Mouse (Mus musculus): ENCODE data around the gene Itpkb. TPM values are rescaled to one million over a fixed set of nuclear protein-coding genes. Genes with fewer than 3 reads are reported as not detected.
A peak's percentile ranks its signal among the peaks of the same experiment; 100 is the strongest.

Gene Itpkb
- polyA plus RNA-seq, 1 experiment from 2014 or later, result 1.4 TPM

DNA sequence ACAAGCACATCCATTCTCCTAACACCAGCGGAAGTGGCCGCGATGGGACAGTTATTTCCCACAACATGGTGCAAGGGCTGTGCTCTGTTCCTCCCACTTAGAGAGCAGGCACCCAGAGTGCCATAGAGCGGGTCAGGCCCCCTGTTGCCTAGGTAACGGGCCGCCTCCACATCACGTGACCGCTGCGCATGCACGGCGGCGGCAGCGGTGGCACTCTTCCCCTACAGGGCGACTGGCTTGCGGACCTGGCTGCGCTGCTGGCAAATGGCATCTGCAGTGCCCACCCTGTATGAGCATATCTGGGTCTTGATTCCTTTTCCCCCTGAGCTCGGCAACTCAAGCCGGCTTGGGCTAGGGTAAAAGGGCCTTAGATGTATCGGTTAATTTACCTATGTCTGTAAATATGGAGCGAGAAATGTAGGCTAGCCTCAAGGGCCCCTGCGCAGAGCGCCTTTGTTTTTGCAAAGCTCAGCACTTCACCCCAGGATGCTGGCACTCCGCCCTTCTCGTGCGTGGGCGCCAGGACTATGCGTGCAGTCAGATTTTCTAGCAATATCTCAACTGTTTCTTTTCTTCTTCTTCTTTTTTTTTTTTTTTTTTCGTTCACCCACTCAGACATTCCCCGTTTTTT, 35.0 kb downstream of the Itpkb start:
- DNase-seq, result peak; percentile 94
- H3K9ac ChIP-seq (replicated peaks), result no peak overlapping the region; the same call in 1 of the 2 replicates
- TF ChIP-seq CTCF (IDR thresholded peaks at IDR 0.05; ENCODE audit: low read depth), result peak; percentile 30; the same call in 1 of the 2 replicates
- TF ChIP-seq EP300 (IDR thresholded peaks at IDR 0.05; ENCODE audit: low read depth), result no peak
- peaks cover 36% of the 10 kb centered on the region for H3K4me1 ChIP-seq (ENCODE audit: insufficient read depth)
- H3K27ac ChIP-seq (ENCODE audit: low read depth), result peak overlapping the region; percentile 46
- H3K9me3 ChIP-seq (ENCODE audit: low read length), result no peaks in the 10 kb centered on the region
- 3% methylated on average over 29 of the region's 29 CpGs for WGBS (ENCODE audit: insufficient replicate concordance)
- ATAC-seq, result peak; percentile 95
- peak overlapping the region; percentile 29 for H3K4me3 ChIP-seq (ENCODE audit: low read depth, low read length)
- no peaks in the 10 kb centered on the region for H3K36me3 ChIP-seq (replicated peaks; ENCODE audit: insufficient read depth, low read length)
- no peaks in the 10 kb centered on the region for H3K27me3 ChIP-seq (ENCODE audit: insufficient read depth, low read length)
- peak overlapping the region; percentile 81 for H3K4me2 ChIP-seq (ENCODE audit: low read depth, low read length)

DNA sequence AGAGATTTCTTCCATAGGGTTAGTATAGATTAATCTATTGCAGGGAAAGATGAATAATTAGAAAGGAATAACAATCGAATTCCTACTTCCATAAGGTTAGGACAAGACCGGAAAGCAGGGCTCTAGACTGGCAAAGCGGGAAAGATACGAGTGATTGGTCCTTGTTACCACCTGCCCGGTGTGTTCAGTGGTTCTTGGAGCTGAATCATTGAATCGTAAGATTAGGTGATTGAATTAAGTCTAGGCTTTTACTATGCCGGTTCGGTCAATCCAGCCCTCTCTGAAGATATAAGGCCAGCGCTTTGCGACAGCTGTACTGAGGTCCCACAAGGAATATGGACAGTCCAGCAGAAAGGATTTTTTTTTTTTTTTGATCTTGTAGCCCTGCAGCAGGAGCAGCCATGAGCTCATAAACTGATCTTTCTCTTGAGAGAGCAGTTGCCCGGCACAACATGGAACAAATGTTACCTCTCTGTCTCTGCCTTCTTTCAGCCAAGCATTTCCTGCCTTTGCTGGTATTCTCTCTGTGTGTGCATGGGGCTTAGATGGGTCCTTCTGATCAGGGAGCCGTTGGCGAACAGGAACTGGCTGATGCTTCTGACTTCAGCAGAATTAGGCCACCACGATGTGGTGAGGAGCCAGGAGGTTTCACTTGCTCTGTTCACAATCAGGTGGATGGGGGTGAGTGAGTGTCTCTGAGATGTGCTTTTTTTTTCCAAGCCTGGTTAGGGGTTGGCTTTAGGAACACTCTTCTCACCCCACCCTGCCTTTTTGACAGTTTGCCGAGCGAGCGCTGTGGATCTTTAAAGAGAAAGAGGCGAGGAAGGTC, 35.9 kb downstream of the Itpkb start:
- TF ChIP-seq CTCF (IDR thresholded peaks at IDR 0.05; ENCODE audit: low read depth) (no peak), EP300 (IDR thresholded peaks at IDR 0.05; ENCODE audit: low read depth) (no peak)
- peak overlapping the region; percentile 8; the same call in 1 of the 2 replicates for H3K4me2 ChIP-seq (ENCODE audit: low read depth, low read length)
- H3K4me3 ChIP-seq (ENCODE audit: low read depth, low read length), result no peak overlapping the region
- H3K27ac ChIP-seq (ENCODE audit: low read depth), result peak overlapping the region; percentile 19; the same call in 1 of the 2 replicates
- H3K9me3 ChIP-seq (ENCODE audit: low read length), result no peaks in the 10 kb centered on the region
- H3K27me3 ChIP-seq (ENCODE audit: insufficient read depth, low read length), result no peaks in the 10 kb centered on the region
- peaks cover 36% of the 10 kb centered on the region for H3K4me1 ChIP-seq (ENCODE audit: insufficient read depth)
- WGBS (ENCODE audit: insufficient replicate concordance), result 58% methylated on average over 18 of the region's 18 CpGs
- no peak overlapping the region for H3K9ac ChIP-seq (replicated peaks)
- no peak for ATAC-seq
- no peaks in the 10 kb centered on the region for H3K36me3 ChIP-seq (replicated peaks; ENCODE audit: insufficient read depth, low read length)
- no peak for DNase-seq

DNA sequence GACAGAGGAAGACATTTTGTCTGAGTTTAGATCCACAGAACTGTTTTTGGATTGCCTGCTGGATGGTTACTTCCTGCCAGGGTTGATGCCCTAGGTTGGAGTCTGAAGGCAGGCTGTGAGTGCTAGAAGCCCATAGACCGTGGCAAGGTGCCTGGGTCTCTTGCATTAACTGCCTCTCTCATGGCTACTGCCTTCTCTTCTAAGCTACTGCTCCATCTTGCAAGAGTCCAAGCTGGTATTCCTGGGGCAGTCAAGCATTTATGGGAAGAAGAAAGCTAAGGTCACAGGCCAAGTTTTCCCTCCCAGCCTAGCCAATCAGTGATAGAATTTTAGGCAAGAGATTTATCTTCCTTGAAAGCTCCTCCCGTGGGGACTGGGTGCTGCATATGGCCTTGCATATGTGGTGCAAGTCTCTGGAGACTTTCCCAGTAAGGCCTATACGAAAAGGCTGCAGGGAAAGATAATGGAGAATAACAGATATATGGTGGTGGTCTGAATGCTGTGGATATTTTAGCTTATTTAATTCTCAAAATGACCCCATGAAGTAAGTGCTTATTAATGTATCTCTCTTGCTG, 36.8 kb downstream of the Itpkb start:
- DNase-seq (no peak), ATAC-seq (no peak)
- TF ChIP-seq CTCF (IDR thresholded peaks at IDR 0.05; ENCODE audit: low read depth) (no peak), EP300 (IDR thresholded peaks at IDR 0.05; ENCODE audit: low read depth) (no peak)
- 50% methylated on average over 3 of the region's 3 CpGs for WGBS (ENCODE audit: insufficient replicate concordance)
- H3K27me3 ChIP-seq (ENCODE audit: insufficient read depth, low read length), result no peaks in the 10 kb centered on the region
- no peak overlapping the region for H3K9ac ChIP-seq (replicated peaks)
- H3K4me3 ChIP-seq (ENCODE audit: low read depth, low read length), result no peak overlapping the region
- no peak overlapping the region for H3K4me2 ChIP-seq (ENCODE audit: low read depth, low read length)
- peak overlapping the region; percentile 19; the same call in 1 of the 2 replicates for H3K27ac ChIP-seq (ENCODE audit: low read depth)
- H3K36me3 ChIP-seq (replicated peaks; ENCODE audit: insufficient read depth, low read length), result no peaks in the 10 kb centered on the region
- peaks cover 39% of the 10 kb centered on the region for H3K4me1 ChIP-seq (ENCODE audit: insufficient read depth)
- H3K9me3 ChIP-seq (ENCODE audit: low read length), result no peaks in the 10 kb centered on the region

DNA sequence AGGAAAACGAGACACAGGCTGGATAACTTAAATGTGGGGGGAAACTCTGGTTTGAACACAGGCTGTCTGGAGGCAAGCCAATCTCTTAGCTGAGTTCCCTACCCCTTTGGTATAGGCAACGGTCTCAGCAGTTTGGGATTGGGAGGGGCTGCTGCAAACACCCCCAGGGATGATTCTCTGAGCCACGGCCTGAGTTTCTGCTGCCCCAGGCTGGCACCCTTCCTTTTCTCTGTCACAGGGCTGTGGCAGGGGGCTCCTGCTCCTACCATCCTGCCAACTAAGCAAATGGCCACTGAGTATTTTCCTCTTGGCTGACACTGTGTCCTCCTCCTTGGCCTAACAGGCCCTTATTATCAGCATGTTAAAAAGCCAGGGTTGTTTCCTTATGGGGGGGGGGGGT, 37.3 kb downstream of the Itpkb start:
- DNase-seq (no peak), ATAC-seq (no peak)
- TF ChIP-seq CTCF (IDR thresholded peaks at IDR 0.05; ENCODE audit: low read depth) (no peak), EP300 (IDR thresholded peaks at IDR 0.05; ENCODE audit: low read depth) (no peak)
- Histone ChIP-seq H3K9ac (replicated peaks) (no peak overlapping the region), H3K9me3 (ENCODE audit: low read length) (no peaks in the 10 kb centered on the region), H3K4me3 (ENCODE audit: low read depth, low read length) (no peak overlapping the region), H3K27me3 (ENCODE audit: insufficient read depth, low read length) (no peaks in the 10 kb centered on the region), H3K27ac (ENCODE audit: low read depth) (no peak overlapping the region), H3K36me3 (replicated peaks; ENCODE audit: insufficient read depth, low read length) (no peaks in the 10 kb centered on the region), H3K4me2 (ENCODE audit: low read depth, low read length) (no peak overlapping the region), H3K4me1 (ENCODE audit: insufficient read depth) (peaks cover 39% of the 10 kb centered on the region)
- WGBS (ENCODE audit: insufficient replicate concordance), result 54% methylated on average over 3 of the region's 3 CpGs

DNA sequence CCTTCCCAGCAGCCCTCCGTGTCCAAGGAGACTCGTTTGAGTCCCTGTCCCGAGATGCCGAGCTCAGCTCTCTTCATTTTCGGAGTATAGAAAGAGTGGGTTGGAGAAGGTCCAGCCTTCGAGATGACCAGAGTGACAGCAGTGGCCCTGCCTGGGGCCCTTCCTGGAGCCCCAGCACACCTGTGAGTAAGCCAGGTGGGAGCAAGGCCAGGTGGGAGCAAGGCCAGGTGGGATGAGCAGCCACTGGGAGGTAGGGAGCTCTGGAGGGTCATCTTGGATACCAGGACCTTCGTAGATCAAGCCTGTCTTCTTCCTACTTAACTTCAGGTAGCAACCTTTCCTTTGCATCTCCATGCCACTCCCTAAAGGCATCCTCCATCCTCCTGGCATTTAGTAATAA, 37.8 kb downstream of the Itpkb start:
- DNase-seq (no peak), ATAC-seq (no peak)
- no peak overlapping the region for H3K27ac ChIP-seq (ENCODE audit: low read depth)
- H3K4me2 ChIP-seq (ENCODE audit: low read depth, low read length), result no peak overlapping the region
- H3K9ac ChIP-seq (replicated peaks), result no peak overlapping the region
- no peaks in the 10 kb centered on the region for H3K9me3 ChIP-seq (ENCODE audit: low read length)
- no peaks in the 10 kb centered on the region for H3K36me3 ChIP-seq (replicated peaks; ENCODE audit: insufficient read depth, low read length)
- H3K27me3 ChIP-seq (ENCODE audit: insufficient read depth, low read length), result no peaks in the 10 kb centered on the region
- TF ChIP-seq EP300 (IDR thresholded peaks at IDR 0.05; ENCODE audit: low read depth), result no peak
- no peak for TF ChIP-seq CTCF (IDR thresholded peaks at IDR 0.05; ENCODE audit: low read depth)
- 72% methylated on average over 7 of the region's 7 CpGs for WGBS (ENCODE audit: insufficient replicate concordance)
- peaks cover 39% of the 10 kb centered on the region for H3K4me1 ChIP-seq (ENCODE audit: insufficient read depth)
- H3K4me3 ChIP-seq (ENCODE audit: low read depth, low read length), result no peak overlapping the region

DNA sequence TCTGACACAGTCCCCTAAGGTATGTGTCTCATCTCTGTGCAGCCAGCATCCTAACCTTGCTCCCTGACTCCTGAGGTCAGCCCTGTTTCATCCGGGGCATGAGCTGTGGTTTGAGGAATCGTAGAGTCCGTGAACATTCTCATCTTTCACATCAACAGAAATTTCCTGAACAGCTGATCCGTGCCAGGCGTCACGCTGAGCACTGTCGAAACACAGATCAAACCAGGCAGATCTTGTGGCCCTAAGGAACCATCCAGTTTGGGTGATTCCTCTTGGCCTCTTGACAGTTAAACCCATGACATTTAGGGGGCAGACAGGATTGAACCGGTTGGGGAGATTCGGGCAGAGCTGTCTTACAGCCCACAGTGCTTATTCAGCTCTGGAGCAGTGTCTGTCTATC, 38.4 kb downstream of the Itpkb start:
- H3K9ac ChIP-seq (replicated peaks), result no peak overlapping the region
- WGBS (ENCODE audit: insufficient replicate concordance), result 59% methylated on average over 9 of the region's 9 CpGs
- no peak for ATAC-seq

More for the DNA sequence above, 38.4 kb downstream of the Itpkb start:
- H3K4me2 ChIP-seq (ENCODE audit: low read depth, low read length), result no peak overlapping the region
- H3K4me1 ChIP-seq (ENCODE audit: insufficient read depth), result peaks cover 37% of the 10 kb centered on the region
- H3K27me3 ChIP-seq (ENCODE audit: insufficient read depth, low read length), result no peaks in the 10 kb centered on the region
- DNase-seq, result no peak
- H3K27ac ChIP-seq (ENCODE audit: low read depth), result no peak overlapping the region
- no peak overlapping the region for H3K4me3 ChIP-seq (ENCODE audit: low read depth, low read length)
- H3K9me3 ChIP-seq (ENCODE audit: low read length), result no peaks in the 10 kb centered on the region
- H3K36me3 ChIP-seq (replicated peaks; ENCODE audit: insufficient read depth, low read length), result no peaks in the 10 kb centered on the region
- TF ChIP-seq CTCF (IDR thresholded peaks at IDR 0.05; ENCODE audit: low read depth), result no peak
- no peak for TF ChIP-seq EP300 (IDR thresholded peaks at IDR 0.05; ENCODE audit: low read depth)
